Mouse (Mus musculus): ENCODE measurements around the gene Mrtfb. TPM values are rescaled to one million over a fixed set of nuclear protein-coding genes. Genes with fewer than 3 reads are reported as not detected.

The Mrtfb gene
- polyA plus RNA-seq, 2 experiments: 1.1 to 3.3 TPM

DNA sequence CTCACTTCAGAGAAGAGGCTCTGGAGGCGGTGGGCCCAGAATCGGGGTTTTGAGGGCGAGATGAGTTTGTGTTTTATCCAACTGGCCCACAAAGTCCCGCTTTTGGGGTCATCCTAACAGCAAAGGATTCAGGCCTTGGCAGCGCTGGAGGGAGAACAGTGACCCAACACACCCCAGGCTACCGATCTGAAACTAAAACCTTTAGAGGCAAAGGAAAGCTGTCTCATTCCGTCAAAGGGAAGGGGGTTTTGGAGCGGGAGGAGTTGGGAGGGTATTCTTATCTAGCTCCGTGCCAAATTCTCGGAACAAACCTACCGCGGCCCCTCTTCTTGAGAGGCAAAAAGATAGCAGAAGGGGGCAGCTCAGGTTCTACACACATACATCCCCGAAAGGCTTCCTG is 193.2 kb downstream of the Mrtfb start:
- DNase-seq (ENCODE audit: low read depth in 3 of 3, low spot score in 3 of 3) (no peak), ATAC-seq (ENCODE audit: insufficient read depth) (no peak)
- Histone ChIP-seq H3K4me2 (ENCODE audit: low read depth) (peak overlapping the region; percentile 98), H3K4me3 (ENCODE audit: insufficient read depth in 1 of 2, low read depth in 2 of 2, low read length in 2 of 2) (peak overlapping the region; percentile 43 to 62), H3K9ac (replicated peaks) (peak overlapping the region; percentile 35; the same call in 1 of the 2 replicates), H3K4me1 (replicated peaks; ENCODE audit: control insufficient read depth in 2 of 2, insufficient read depth in 2 of 2, low read length in 1 of 2) (peaks cover 9 to 11% of the 10 kb centered on the region in 2 experiments; a peak in 3 of 4 replicates), H3K36me3 (replicated peaks; ENCODE audit: control insufficient read depth, insufficient read depth, low read depth) (no peaks in the 10 kb centered on the region), H3K27ac (no peak overlapping the region), H3K27me3 (ENCODE audit: control insufficient read depth, insufficient read depth, low read length) (peaks cover 16% of the 10 kb centered on the region; the same call in 1 of the 2 replicates), H3K9me3 (ENCODE audit: control insufficient read depth, low read length) (no peaks in the 10 kb centered on the region)
- TF ChIP-seq CTCF (IDR thresholded peaks at IDR 0.05; ENCODE audit: low read depth) (no peak), EP300 (IDR thresholded peaks at IDR 0.05; ENCODE audit: low read depth) (no peak)
- WGBS (ENCODE audit: insufficient replicate concordance): 11% methylated on average over 13 of the region's 13 CpGs

DNA sequence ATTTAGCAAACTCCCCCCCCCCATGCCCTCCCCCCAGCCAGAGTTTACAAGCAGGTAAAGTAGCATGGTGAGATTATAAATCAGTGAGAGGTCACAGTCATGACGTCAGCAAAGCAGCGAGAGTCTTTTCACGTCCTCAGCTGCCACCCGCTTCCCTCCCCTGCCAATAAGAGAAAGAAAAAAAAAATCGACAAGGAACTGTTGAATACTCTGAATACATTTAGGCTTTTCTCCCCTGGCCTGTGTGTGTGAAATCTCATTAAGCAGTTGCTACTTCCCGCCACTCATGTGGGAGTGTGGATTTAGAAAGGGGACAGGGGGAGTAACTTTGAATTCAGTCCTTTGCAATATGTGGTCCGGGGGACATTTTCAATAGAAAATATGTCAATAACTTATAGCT is 194.6 kb downstream of the Mrtfb start:
- Histone ChIP-seq H3K27ac (no peak overlapping the region), H3K4me3 (ENCODE audit: insufficient read depth in 1 of 2, low read depth in 2 of 2, low read length in 2 of 2) (no peak overlapping the region), H3K4me2 (ENCODE audit: low read depth) (no peak overlapping the region), H3K9ac (replicated peaks) (no peak overlapping the region), H3K27me3 (ENCODE audit: control insufficient read depth, insufficient read depth, low read length) (peaks cover 16% of the 10 kb centered on the region; the same call in 1 of the 2 replicates), H3K9me3 (ENCODE audit: control insufficient read depth, low read length) (no peaks in the 10 kb centered on the region), H3K36me3 (replicated peaks; ENCODE audit: control insufficient read depth, insufficient read depth, low read depth) (no peaks in the 10 kb centered on the region), H3K4me1 (replicated peaks; ENCODE audit: control insufficient read depth in 2 of 2, insufficient read depth in 2 of 2, low read length in 1 of 2) (peaks cover 9 to 11% of the 10 kb centered on the region in 2 experiments; a peak in 3 of 4 replicates)
- DNase-seq (ENCODE audit: low read depth in 3 of 3, low spot score in 3 of 3) (no peak), ATAC-seq (ENCODE audit: insufficient read depth) (no peak)
- TF ChIP-seq EP300 (IDR thresholded peaks at IDR 0.05; ENCODE audit: low read depth) (no peak), CTCF (IDR thresholded peaks at IDR 0.05; ENCODE audit: low read depth) (no peak)
- 50% methylated on average over 7 of the region's 7 CpGs for WGBS (ENCODE audit: insufficient replicate concordance)

DNA sequence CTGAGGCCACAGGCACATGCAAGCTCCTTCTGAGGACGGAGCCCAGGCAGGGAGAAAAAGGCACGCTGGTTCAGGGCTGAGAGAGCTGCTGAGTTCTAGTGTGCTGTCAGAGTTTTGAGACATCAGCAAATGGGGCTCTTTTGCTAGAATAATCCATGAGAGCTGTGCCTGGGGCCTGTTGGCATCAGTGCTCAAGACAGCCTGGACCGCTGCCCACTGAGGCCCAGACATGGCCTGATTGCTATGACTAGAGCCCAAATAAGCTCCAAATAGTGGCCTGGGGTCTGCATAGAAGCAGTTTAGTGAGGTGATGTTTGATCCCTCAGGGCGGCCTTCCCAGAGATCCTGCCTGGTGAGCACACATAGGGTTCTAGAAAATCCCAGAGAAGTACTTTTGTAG is 195.7 kb downstream of the Mrtfb start:
- no peak for ATAC-seq (ENCODE audit: insufficient read depth)
- TF ChIP-seq EP300 (IDR thresholded peaks at IDR 0.05; ENCODE audit: low read depth) (no peak), CTCF (IDR thresholded peaks at IDR 0.05; ENCODE audit: low read depth) (no peak)
- H3K9me3 ChIP-seq (ENCODE audit: control insufficient read depth, low read length): no peaks in the 10 kb centered on the region
- H3K4me3 ChIP-seq (ENCODE audit: insufficient read depth in 1 of 2, low read depth in 2 of 2, low read length in 2 of 2): no peak overlapping the region
- 72% methylated on average over 4 of the region's 4 CpGs for WGBS (ENCODE audit: insufficient replicate concordance)
- no peaks in the 10 kb centered on the region for H3K36me3 ChIP-seq (replicated peaks; ENCODE audit: control insufficient read depth, insufficient read depth, low read depth)
- no peak overlapping the region for H3K4me2 ChIP-seq (ENCODE audit: low read depth)
- no peak overlapping the region for H3K27ac ChIP-seq
- peaks cover 13% of the 10 kb centered on the region; the same call in 1 of the 2 replicates for H3K27me3 ChIP-seq (ENCODE audit: control insufficient read depth, insufficient read depth, low read length)
- H3K4me1 ChIP-seq (replicated peaks; ENCODE audit: control insufficient read depth in 2 of 2, insufficient read depth in 2 of 2, low read length in 1 of 2): peaks cover 9 to 11% of the 10 kb centered on the region in 2 experiments; a peak in 3 of 4 replicates
- H3K9ac ChIP-seq (replicated peaks): no peak overlapping the region
- no peak for DNase-seq (ENCODE audit: low read depth in 3 of 3, low spot score in 3 of 3)

DNA sequence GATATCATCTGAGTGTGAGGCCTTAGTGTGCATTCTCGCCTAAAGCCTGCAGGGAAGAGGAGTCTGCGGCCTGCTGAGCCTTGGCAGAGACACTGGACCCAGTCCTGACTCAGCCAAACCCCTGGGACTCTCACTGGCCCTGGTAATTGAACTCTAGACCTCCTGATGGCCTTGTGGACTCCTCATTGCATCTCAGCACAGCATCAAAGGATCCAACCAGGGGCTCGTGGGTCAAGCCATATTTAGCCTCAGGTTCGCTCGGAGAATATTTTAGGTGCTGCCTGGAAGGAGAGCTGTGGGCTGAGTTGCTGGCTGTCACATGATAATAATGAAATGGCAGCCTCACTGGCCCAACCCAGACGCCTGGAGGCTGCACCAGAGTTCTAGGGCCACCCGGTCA is 196.4 kb downstream of the Mrtfb start:
- no peak for TF ChIP-seq EP300 (IDR thresholded peaks at IDR 0.05; ENCODE audit: low read depth)
- no peak for TF ChIP-seq CTCF (IDR thresholded peaks at IDR 0.05; ENCODE audit: low read depth)
- no peak overlapping the region for H3K4me2 ChIP-seq (ENCODE audit: low read depth)
- no peaks in the 10 kb centered on the region for H3K36me3 ChIP-seq (replicated peaks; ENCODE audit: control insufficient read depth, insufficient read depth, low read depth)
- no peak for DNase-seq (ENCODE audit: low read depth in 3 of 3, low spot score in 3 of 3)
- peaks cover 7 to 11% of the 10 kb centered on the region in 2 experiments; a peak in 3 of 4 replicates for H3K4me1 ChIP-seq (replicated peaks; ENCODE audit: control insufficient read depth in 2 of 2, insufficient read depth in 2 of 2, low read length in 1 of 2)
- ATAC-seq (ENCODE audit: insufficient read depth): no peak
- no peak overlapping the region for H3K9ac ChIP-seq (replicated peaks)
- H3K27me3 ChIP-seq (ENCODE audit: control insufficient read depth, insufficient read depth, low read length): peaks cover 12% of the 10 kb centered on the region; the same call in 1 of the 2 replicates
- H3K4me3 ChIP-seq (ENCODE audit: insufficient read depth in 1 of 2, low read depth in 2 of 2, low read length in 2 of 2): no peak overlapping the region
- no peak overlapping the region for H3K27ac ChIP-seq
- 74% methylated on average over 7 of the region's 7 CpGs for WGBS (ENCODE audit: insufficient replicate concordance)
- H3K9me3 ChIP-seq (ENCODE audit: control insufficient read depth, low read length): no peaks in the 10 kb centered on the region

DNA sequence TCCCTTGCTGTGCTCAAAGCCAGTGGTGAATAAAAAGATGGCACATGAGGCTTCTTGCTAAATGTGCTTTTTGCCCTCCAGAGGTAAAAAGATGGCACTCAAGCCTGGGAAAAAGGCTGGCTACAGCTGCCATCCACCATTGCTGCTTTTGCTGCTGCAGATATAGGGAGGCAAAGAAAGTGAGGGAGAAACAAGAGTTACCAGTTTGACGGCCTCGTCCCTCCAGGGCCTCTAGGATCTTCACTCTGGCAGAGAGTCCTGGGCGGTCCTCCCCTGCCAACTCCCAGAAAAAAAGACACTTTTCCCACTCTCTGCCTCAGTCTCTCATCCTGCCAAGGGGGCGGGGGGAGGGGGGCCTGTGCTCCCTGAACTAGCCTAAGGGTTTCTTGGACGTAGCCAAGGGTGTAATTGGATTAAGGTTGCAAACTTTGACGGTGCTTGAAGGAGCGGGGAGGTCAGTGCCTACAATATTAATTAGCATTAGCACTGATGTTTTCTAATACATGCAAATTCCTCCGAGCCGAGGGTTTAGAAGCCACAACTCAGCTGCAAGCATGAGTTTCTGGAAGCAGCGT is 197.8 kb downstream of the Mrtfb start:
- Histone ChIP-seq H3K9me3 (ENCODE audit: control insufficient read depth, low read length) (no peaks in the 10 kb centered on the region), H3K36me3 (replicated peaks; ENCODE audit: control insufficient read depth, insufficient read depth, low read depth) (no peaks in the 10 kb centered on the region), H3K4me1 (replicated peaks; ENCODE audit: control insufficient read depth in 2 of 2, insufficient read depth in 2 of 2, low read length in 1 of 2) (peaks cover 6 to 11% of the 10 kb centered on the region in 2 experiments; a peak in 3 of 4 replicates), H3K4me3 (ENCODE audit: insufficient read depth in 1 of 2, low read depth in 2 of 2, low read length in 2 of 2) (no peak overlapping the region), H3K27me3 (ENCODE audit: control insufficient read depth, insufficient read depth, low read length) (peaks cover 4% of the 10 kb centered on the region; the same call in 1 of the 2 replicates), H3K4me2 (ENCODE audit: low read depth) (no peak overlapping the region), H3K27ac (no peak overlapping the region), H3K9ac (replicated peaks) (no peak overlapping the region)
- DNase-seq (ENCODE audit: low read depth in 3 of 3, low spot score in 3 of 3) (no peak), ATAC-seq (ENCODE audit: insufficient read depth) (no peak)
- 76% methylated on average over 10 of the region's 10 CpGs for WGBS (ENCODE audit: insufficient replicate concordance)
- TF ChIP-seq EP300 (IDR thresholded peaks at IDR 0.05; ENCODE audit: low read depth) (no peak), CTCF (IDR thresholded peaks at IDR 0.05; ENCODE audit: low read depth) (no peak)
